Mouse (Mus musculus) kidney, embryonic 15.5 days (tissue): ENCODE data around the gene Ctdsp2. TPM values are rescaled to one million over a fixed set of nuclear protein-coding genes. Genes with fewer than 3 reads are reported as not detected.

Experiments used
- ATAC-seq: fragments of 200-750 bp; cut with Nextera tagmentation; replicated peaks from 2 replicates; pipeline ENCODE4 v1.8.0; 2017; ENCODE audit warnings: moderate TSS enrichment; ENCODE audit not compliant: low FRiP score
- H3K27ac ChIP-seq: fragments of 300-500 bp; sonication (generic); 2 replicates; pipeline ENCODE4 v1.5.1; 2015; ENCODE audit warnings: mild to moderate bottlenecking, inconsistent platforms
- H3K27me3 ChIP-seq: fragments of 300-500 bp; sonication (generic); 2 replicates; pipeline ENCODE4 v1.6.1; 2015; ENCODE audit warnings: inconsistent platforms
- H3K36me3 ChIP-seq: fragments of 300-500 bp; sonication (generic); 2 replicates; pipeline ENCODE4 v1.6.1; 2015; ENCODE audit warnings: inconsistent platforms
- H3K4me1 ChIP-seq: fragments of 300-500 bp; sonication (generic); 2 replicates; pipeline ENCODE4 v1.6.1; 2015; ENCODE audit warnings: inconsistent platforms
- H3K4me2 ChIP-seq: fragments of 300-500 bp; sonication (generic); 2 replicates; pipeline ENCODE4 v1.6.1; 2015; ENCODE audit warnings: moderate library complexity, mild to moderate bottlenecking, inconsistent platforms
- H3K4me3 ChIP-seq: fragments of 300-500 bp; sonication (generic); replicated peaks from 2 replicates; pipeline ENCODE4 v1.5.1; 2015; ENCODE audit warnings: mild to moderate bottlenecking, inconsistent platforms
- H3K9ac ChIP-seq: fragments of 300-500 bp; sonication (generic); 2 replicates; pipeline ENCODE4 v1.6.1; 2015; ENCODE audit warnings: mild to moderate bottlenecking, inconsistent platforms
- H3K9me3 ChIP-seq: fragments of 300-500 bp; sonication (generic); replicated peaks from 2 replicates; pipeline ENCODE4 v1.6.1; 2016; ENCODE audit warnings: inconsistent platforms
- WGBS: fragments of 180-500 bp; shearing (Covaris S2); methylation state at CpG from one replicate; pipeline ENCODE4 v1.1.7; 2015; ENCODE audit warnings: mixed read lengths; 5-methylcytosine and 5-hydroxymethylcytosine counted together
- polyA plus RNA-seq: library from polyadenylated mRNA; unstranded; fragments of >200 nt; fragmentation: Nextera tagmentation; extraction: Ambion mirVana; gene quantifications from 2 replicates; pipeline ENCODE4 v1.2.1, GENCODE M21; 2015

The Ctdsp2 gene
- polyA plus RNA-seq, 1 experiment from 2014 or later, result 73.2 TPM

DNA sequence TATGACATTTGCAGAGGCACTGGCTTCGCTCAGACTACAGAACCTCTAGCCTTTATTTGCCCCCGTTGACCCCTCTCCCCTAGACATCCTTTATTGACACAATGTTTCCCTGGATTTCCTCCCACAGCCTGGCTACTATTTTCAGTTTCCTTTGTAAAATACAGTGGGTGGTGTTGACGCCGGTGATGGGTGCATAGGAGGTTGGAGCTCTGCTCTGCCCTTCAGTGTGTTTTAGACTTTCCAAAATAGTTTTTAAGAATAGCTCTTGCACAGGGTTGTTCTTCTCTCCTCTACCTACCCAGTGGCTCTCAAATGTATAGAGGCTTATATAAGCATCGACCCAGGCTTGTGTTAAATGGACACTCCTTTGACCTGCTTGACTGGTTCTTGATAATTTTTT lies 28.7 kb upstream of the Ctdsp2 start:
- no peak for ATAC-seq
- no peak overlapping the region for H3K27ac ChIP-seq

DNA sequence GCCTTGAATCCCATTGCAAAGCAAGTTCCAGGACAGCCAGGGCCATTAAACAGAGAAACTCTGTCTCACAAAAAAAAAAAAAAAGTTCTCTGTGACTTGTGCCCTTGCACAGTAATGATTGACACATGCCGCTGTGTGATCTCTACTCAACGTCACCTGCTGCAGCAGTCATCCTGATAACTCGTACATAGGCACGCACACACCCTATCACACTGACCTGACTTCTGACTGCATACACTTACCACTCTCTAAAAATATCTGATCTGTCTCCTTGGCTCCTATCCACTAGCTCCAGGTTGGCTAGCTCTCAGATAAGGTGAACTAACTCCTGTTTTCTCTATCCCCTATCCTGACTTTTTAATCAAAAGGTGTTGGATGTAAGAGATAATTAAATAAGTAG lies 27.9 kb upstream of the Ctdsp2 start:
- no peak overlapping the region for H3K4me3 ChIP-seq
- WGBS, result 79% methylated on average over 4 of the region's 4 CpGs
- no peak overlapping the region for H3K9ac ChIP-seq
- no peaks in the 10 kb centered on the region for H3K36me3 ChIP-seq
- peaks cover 21% of the 10 kb centered on the region for H3K4me1 ChIP-seq
- H3K9me3 ChIP-seq, result no peaks in the 10 kb centered on the region
- no peak overlapping the region for H3K4me2 ChIP-seq
- H3K27ac ChIP-seq, result no peak overlapping the region
- ATAC-seq, result 0 out of 2 replicates have a peak, but pooled peaks have one; percentile 34
- no peaks in the 10 kb centered on the region for H3K27me3 ChIP-seq

More for the DNA sequence above, 28.7 kb upstream of the Ctdsp2 start:
- Histone ChIP-seq H3K4me1 (peaks cover 21% of the 10 kb centered on the region), H3K9me3 (no peaks in the 10 kb centered on the region), H3K4me3 (no peak overlapping the region), H3K27me3 (no peaks in the 10 kb centered on the region), H3K9ac (no peak overlapping the region), H3K4me2 (no peak overlapping the region), H3K36me3 (no peaks in the 10 kb centered on the region)
- WGBS, result 27% methylated on average over 5 of the region's 5 CpGs

DNA sequence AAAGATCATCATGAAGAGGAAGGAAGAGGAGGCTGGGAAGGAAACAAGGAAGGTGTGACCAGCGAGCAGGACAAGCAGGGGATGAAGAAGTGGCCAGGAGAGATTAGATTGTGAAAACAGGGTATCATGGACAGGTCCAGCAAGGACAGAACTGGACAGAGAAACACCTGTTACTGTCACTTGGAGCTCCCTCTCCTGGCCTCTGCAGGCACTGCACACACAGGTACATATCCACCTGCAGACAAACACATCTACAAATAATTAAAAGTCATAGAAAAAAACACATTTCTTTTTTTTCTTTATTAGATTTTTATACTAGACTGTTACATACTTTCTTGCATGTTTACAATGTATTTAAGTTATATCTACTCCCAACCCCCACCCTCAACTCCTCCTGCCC lies 26.1 kb upstream of the Ctdsp2 start:
- ATAC-seq, result no peak
- H3K9ac ChIP-seq, result no peak overlapping the region
- no peak overlapping the region for H3K27ac ChIP-seq
- H3K9me3 ChIP-seq, result no peaks in the 10 kb centered on the region
- no peaks in the 10 kb centered on the region for H3K27me3 ChIP-seq
- no peaks in the 10 kb centered on the region for H3K36me3 ChIP-seq
- H3K4me2 ChIP-seq, result no peak overlapping the region
- no peak overlapping the region for H3K4me3 ChIP-seq
- peaks cover 28% of the 10 kb centered on the region for H3K4me1 ChIP-seq
- 88% methylated on average over 1 of the region's 1 CpGs for WGBS

DNA sequence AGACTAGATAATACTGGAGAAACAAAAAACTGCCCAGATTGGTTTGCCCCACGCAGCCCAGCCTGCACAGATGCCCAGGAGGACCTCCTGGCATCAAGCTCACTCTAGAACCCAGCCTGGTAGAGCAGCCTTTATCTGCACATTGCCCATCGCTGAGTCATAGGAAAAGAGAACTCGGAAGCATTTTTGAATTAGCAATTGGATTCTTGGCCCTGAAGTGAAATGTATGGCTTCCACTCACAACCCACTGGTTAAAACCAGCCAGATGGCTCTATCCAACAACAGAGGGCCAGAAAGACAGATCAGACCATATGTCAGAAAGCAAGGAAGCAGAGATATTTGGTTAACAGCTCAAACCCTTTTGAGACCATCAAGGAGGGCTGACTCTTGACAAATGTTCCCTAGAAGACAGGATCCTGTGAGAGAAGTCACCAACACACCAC lies 25.5 kb upstream of the Ctdsp2 start:
- no peak overlapping the region for H3K4me3 ChIP-seq
- H3K9ac ChIP-seq, result no peak overlapping the region
- ATAC-seq, result no peak
- H3K4me2 ChIP-seq, result no peak overlapping the region
- no peaks in the 10 kb centered on the region for H3K9me3 ChIP-seq
- no peaks in the 10 kb centered on the region for H3K27me3 ChIP-seq
- 88% methylated on average over 3 of the region's 3 CpGs for WGBS
- H3K36me3 ChIP-seq, result no peaks in the 10 kb centered on the region
- H3K27ac ChIP-seq, result peak overlapping the region; percentile 66; the same call in 1 of the 2 replicates
- peaks cover 34% of the 10 kb centered on the region for H3K4me1 ChIP-seq

DNA sequence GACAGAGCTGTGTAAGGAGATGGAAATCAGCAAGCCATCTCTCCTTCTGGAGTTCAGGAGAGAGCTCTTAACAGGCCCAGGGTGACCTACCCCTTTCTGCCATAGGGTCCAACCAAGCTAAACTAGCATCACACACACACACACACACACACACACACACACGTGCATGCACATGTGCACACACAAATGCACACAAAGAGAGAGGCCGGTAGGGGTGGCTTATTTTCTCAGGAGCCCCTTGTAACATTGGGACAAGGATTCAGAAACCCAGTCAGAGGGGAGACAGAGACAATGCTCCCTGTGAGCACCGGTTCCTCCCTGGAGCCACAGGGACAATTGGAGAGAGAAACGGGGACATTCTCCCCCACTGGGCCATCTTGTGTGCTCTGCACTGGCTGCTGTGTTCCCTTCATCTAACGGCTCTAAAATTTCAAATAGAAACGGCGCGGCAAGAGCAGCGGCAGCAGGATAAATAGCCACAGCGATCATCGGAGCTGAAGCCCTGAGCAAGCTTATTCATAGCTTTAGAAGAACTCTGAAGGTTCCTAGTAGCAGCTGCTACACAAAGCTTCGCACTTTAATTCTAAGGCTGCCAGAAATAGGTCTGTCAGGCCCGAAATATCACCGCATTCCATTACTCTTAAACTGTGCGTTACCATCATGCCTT lies 21.7 kb upstream of the Ctdsp2 start:
- peaks cover 30% of the 10 kb centered on the region for H3K4me1 ChIP-seq
- H3K4me2 ChIP-seq, result peak overlapping the region; percentile 42
- H3K4me3 ChIP-seq, result no peak overlapping the region
- H3K36me3 ChIP-seq, result no peaks in the 10 kb centered on the region
- no peaks in the 10 kb centered on the region for H3K27me3 ChIP-seq
- H3K9ac ChIP-seq, result no peak overlapping the region
- ATAC-seq, result no peak
- peak overlapping the region; percentile 69 for H3K27ac ChIP-seq
- WGBS, result 18% methylated on average over 15 of the region's 15 CpGs
- no peaks in the 10 kb centered on the region for H3K9me3 ChIP-seq

DNA sequence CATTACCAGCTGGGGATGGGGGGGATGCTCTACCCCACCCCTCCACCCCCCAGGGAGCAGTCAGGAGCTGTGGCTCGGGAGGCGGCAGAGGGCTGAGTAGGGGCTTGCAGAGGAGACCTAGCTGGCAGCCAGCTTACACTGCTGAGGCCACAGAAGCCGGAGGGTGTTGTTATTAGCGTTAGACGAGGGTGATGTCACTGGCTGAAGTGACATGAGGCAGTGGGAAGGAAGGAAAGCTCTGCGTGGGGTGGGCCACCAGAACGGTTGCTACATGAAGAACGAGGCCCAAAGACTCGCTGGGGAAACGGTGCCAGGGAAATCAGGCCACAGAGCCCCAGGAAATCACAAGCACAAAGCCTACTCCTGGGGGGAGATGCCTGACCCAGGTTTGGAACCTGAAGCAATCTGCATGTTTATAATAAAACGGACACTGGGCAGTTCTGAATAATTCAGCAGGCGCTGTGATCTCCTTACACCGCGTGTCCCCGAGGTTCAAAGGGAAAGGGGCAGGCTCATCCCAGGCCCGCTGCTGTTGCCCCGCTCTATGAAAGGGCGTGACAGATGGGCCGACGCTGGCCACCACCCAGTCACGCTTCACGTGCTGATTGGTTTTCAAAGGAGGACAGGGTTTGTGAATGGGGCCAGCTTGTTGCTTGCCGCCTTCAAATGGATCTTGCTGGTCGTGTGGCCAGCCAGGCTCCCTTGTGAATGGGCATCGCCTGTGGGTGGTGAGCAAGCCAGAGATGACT lies 21.0 kb upstream of the Ctdsp2 start:
- peak; percentile 59; the same call in 1 of the 2 replicates for ATAC-seq
- Histone ChIP-seq H3K9ac (no peak overlapping the region; the same call in 1 of the 2 replicates), H3K27me3 (no peaks in the 10 kb centered on the region), H3K4me1 (peaks cover 37% of the 10 kb centered on the region), H3K36me3 (no peaks in the 10 kb centered on the region), H3K4me2 (peak overlapping the region; percentile 42), H3K27ac (peak overlapping the region; percentile 69), H3K4me3 (no peak overlapping the region), H3K9me3 (no peaks in the 10 kb centered on the region)
- WGBS, result 4% methylated on average over 25 of the region's 25 CpGs

DNA sequence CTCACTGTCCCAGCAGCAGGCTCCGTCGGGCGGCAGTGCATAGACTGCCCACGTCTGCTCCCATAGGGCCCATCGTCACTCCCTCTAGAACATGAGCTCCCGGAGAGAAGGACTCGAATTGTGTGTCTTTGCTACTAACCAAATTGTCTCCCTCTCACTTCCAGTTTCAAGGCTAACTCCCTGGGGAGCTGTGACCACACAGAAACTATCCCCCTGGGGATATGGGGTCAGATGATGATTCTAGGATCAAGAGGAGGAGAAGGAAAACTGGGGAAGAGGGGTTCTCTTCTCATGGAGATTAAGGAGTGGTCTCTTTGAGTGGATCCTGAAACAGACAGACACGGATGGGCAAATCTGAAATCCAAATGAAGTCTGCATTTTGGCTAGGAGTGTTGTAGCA lies 18.0 kb upstream of the Ctdsp2 start:
- no peak overlapping the region for H3K9ac ChIP-seq
- 80% methylated on average over 8 of the region's 8 CpGs for WGBS
- no peak overlapping the region for H3K4me3 ChIP-seq

DNA sequence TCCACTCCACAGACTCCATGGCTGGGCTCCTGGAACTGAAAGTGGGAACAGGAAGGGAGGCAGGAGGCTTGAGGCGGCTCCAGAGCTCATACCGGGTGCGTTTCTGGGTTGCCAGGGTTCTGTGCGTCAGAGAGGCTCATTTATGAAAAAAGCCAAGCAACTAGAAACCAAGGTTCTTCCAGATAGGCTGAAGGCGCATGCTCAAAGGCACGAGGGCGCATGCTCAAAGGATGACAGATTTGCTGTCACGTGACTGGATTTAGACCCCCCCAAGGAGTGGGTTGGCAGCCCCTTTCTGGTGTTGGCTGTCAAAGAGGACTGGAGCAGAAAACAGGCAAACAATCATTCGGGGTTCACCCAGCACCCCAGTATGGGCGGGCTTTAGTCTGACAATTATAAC lies 16.8 kb upstream of the Ctdsp2 start:
- H3K4me3 ChIP-seq, result no peak overlapping the region
- H3K4me2 ChIP-seq, result peak overlapping the region; percentile 26
- peaks cover 50% of the 10 kb centered on the region for H3K4me1 ChIP-seq
- no peaks in the 10 kb centered on the region for H3K36me3 ChIP-seq
- peak overlapping the region; percentile 94 for H3K27ac ChIP-seq
- peak; percentile 2; the same call in 1 of the 2 replicates for ATAC-seq
- no peaks in the 10 kb centered on the region for H3K9me3 ChIP-seq
- H3K9ac ChIP-seq, result no peak overlapping the region
- 60% methylated on average over 10 of the region's 10 CpGs for WGBS
- H3K27me3 ChIP-seq, result no peaks in the 10 kb centered on the region

More for the DNA sequence above, 18.0 kb upstream of the Ctdsp2 start:
- H3K4me2 ChIP-seq, result no peak overlapping the region
- H3K4me1 ChIP-seq, result peaks cover 51% of the 10 kb centered on the region
- H3K27ac ChIP-seq, result no peak overlapping the region
- H3K27me3 ChIP-seq, result no peaks in the 10 kb centered on the region
- ATAC-seq, result no peak
- no peaks in the 10 kb centered on the region for H3K36me3 ChIP-seq
- H3K9me3 ChIP-seq, result no peaks in the 10 kb centered on the region

DNA sequence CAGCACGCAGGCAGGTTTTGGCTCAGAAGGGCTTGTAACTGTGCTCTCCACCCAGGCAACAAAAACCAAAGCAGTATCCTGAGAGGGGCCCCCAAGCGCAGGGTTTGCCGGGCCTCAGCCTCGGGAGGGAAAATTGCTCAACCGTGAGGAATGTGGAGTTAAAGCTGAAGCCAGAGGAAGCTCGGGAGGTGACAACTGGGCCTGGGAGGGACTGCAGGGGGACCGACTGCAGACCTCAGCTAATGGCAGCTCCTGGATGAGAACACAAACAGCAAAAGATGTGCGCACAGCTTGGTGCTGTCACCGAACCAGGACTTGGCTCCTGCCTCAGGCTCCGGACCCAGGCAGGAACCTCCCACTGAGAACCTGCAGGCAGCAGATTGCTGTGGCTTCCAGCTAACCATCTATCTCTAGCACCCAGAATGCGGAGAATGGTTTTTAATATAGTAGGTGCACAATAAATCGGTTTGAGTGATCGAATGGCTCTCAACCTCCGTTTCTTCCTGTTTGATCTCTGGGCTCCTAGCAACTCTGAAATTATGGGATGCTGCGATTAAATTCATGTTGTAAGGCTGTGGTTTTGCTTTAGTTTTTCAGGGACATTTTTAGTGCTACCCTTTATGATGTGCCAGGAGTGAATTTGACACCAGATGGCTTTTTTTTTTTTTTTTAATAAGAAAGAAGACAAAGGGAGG lies 16.1 kb upstream of the Ctdsp2 start:
- peak; percentile 83 for ATAC-seq
- Histone ChIP-seq H3K36me3 (no peaks in the 10 kb centered on the region), H3K4me3 (peak overlapping the region; percentile 6), H3K27me3 (no peaks in the 10 kb centered on the region), H3K4me1 (peaks cover 43% of the 10 kb centered on the region), H3K9ac (no peak overlapping the region), H3K9me3 (no peaks in the 10 kb centered on the region), H3K4me2 (peak overlapping the region; percentile 26), H3K27ac (peak overlapping the region; percentile 94)
- 20% methylated on average over 15 of the region's 15 CpGs for WGBS

DNA sequence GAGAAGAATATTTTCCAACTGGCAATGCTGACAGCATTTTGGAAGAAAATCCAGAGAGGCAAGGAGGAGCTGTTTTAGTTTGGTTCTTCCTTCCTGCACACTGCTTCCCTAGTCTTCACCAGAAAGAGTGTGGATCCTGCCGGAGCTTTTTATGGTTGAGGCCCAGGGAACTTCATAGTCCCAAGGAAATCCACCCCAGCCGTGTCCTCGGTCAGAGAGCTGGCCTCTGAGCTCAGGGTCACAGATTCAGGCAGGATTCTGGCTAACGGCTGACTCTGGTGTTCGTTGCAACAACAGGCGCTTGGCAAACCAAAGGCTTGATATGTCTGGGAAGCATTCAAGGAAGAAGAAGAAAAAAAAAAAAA lies 15.6 kb upstream of the Ctdsp2 start:
- H3K9ac ChIP-seq, result no peak overlapping the region
- H3K27me3 ChIP-seq, result no peaks in the 10 kb centered on the region
- no peak overlapping the region for H3K4me2 ChIP-seq
- peaks cover 38% of the 10 kb centered on the region for H3K4me1 ChIP-seq
- no peak overlapping the region for H3K4me3 ChIP-seq
- ATAC-seq, result no peak
- H3K27ac ChIP-seq, result peak overlapping the region; percentile 94
- no peaks in the 10 kb centered on the region for H3K36me3 ChIP-seq
- WGBS, result 11% methylated on average over 6 of the region's 6 CpGs
- no peaks in the 10 kb centered on the region for H3K9me3 ChIP-seq

DNA sequence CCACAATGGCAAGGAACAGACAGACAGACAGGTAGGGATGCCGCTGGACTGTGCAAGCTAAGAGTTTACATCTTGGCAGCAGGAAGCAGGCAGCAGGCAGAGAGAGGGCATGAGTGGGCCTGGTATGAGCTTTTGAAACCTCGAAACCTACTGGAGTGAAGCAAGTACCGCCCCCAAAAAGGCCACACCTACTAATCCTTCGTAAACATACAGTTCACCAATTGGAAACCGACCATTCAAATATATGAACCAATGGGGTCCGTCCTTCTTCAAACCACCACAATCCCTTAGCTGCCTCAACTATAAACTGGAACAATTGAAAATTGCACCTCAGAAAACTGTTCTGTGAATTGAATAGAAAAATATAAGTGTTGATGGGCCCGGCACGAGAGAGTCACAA lies 14.7 kb upstream of the Ctdsp2 start:
- H3K27me3 ChIP-seq, result no peaks in the 10 kb centered on the region
- peaks cover 41% of the 10 kb centered on the region for H3K4me1 ChIP-seq
- no peak overlapping the region for H3K4me3 ChIP-seq
- no peak overlapping the region for H3K9ac ChIP-seq
- H3K4me2 ChIP-seq, result no peak overlapping the region
- ATAC-seq, result no peak
- whole genome bisulfite sequencing, result 90% methylated on average over 8 of the region's 8 CpGs
- peak overlapping the region; percentile 94 for H3K27ac ChIP-seq
- H3K36me3 ChIP-seq, result no peaks in the 10 kb centered on the region
- H3K9me3 ChIP-seq, result no peaks in the 10 kb centered on the region
